Mouse (Mus musculus): ENCODE data around the gene Msantd3.

Gene Msantd3

DNA sequence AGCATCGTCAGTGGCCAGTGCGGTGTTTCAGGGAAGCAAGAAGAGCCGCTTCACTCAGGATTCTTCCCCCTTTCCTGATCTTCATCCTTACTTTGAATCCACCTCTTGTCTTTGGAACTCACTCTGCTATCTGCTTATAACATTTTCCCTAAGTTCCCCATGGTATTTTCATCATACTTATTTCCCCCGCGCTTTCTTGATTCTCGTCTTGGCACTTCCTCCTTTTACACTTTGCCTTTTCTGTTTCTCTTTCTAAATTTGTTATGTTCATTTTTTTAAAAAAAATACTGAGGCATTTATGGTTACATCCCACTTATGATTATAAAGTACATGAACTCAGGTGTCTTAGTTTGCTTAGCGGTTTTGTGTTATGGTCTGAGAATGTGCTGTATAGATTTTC, 53.1 kb downstream of the Msantd3 start:
- DNase-seq (ENCODE audit: extremely low read depth, low read depth, low spot score) = no peak

DNA sequence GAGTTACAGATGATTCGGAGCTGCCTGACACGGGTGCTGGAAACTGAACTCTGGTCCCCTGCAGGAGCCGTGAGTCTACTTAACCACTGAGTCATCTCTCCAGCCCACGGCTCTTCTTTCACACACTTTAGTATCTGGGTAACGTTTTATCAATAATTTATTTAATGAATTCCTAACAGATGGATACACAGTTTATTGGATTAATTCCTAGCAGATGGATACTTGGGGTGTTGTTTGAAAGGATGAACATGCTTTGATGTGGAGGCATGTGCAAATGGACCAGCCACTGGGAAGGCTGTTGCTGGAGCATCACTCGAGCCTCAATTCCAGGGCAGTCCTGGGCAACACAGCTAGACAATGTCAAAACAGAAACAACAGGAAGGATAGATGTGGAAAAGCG, 56.4 kb downstream of the Msantd3 start:
- no peak for DNase-seq (ENCODE audit: extremely low read depth, low read depth, low spot score)

DNA sequence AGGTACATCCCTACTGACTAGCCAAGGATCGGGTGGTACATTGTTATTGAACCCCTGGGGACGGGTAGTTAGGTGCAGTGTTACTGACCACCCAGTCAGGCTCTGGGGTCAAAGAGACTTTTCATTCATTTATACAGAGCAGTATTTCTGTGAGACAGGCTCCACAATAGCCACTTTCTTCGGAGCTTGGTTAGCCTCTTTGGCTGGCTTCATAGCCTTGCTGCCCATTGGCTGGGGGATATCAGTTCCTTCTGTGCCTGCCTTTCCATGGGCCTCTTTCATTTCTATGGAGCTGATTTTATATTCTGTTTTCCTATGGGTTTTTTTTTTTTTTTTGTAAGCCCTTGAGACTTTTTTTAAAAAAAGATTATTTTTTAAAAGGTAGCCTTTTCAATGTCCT, 65.9 kb downstream of the Msantd3 start:
- no peak for DNase-seq (ENCODE audit: extremely low read depth, low read depth, low spot score)

DNA sequence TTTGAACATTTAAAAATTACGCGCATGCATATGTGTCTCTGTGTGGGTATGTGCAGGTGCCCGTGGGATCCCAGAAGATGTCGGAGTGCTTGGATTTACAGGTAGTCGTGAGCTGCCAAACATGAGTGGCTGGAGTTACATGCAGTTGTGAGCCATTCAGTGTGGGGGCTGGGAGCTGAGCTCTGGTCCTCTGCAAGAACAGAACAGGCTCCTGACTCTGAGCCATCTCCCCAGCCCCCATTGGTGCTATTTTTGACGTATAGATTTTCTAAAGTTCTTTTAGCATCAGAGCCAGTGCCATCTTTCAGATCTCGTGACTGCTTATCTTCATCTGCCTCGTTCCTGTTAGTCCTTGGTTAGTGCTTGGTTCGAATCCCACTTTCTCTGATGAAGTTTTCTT, 69.8 kb downstream of the Msantd3 start:
- no peak for DNase-seq (ENCODE audit: extremely low read depth, low read depth, low spot score)

DNA sequence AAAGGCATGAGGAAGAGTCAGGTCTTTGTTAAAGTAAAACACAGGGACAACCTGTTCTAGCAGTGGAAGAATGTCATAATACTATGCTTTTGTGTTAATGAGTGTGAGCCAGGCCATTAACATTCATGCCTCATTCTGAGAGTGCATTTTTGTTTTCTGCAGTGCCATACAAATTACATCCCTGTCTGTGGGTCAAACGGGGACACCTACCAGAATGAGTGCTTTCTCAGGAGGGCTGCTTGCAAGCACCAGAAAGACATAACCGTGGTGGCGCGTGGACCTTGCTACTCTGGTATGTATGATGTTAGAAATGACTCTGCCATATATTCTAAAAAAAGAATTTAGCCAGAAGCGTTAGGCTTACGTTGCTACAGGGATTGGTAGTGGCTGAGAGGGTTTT, 70.5 kb downstream of the Msantd3 start:
- DNase-seq (ENCODE audit: extremely low read depth, low read depth, low spot score) = no peak
